In the genomic region with DNA sequence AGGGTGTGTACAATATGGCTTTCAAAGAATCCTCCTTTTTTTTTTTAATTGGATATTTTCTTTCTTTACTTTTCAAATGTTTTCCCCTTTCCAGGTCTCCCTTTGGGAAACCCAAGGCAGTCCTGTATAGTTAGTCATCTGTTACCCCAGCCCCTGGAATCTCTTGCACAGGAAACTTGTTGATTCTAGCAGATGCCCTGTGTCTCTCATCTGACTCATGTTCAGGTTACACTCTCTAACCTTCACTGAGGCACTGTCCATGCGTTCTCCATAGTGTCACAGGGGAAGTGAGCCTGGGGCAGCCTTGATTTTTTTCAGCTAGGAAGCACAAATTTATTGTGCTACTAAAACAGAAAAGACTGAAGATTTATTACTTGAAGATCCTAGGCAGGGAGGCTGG, we compare ENCODE assay signal across 22 mouse cellular contexts.
"Had no signal": no experiment of that assay in that cellular context is flagged by ENCODE, and none has a peak within 500 bp of the region (broad histone marks: within the 10 kb centered on the region; RNA-seq: fewer than 3 reads in every experiment).

No protein-coding gene starts in this region.

- DNase-seq: cerebellum, postnatal 10 days; cerebellum, postnatal 14 days; cerebellum, postnatal 25 days; cerebellum, postnatal 36 days; embryo, embryonic 11 days; forebrain, postnatal 0 days; gastrocnemius, adult 2 months; gastrocnemius, postnatal 10 days; gastrocnemius, postnatal 14 days; gastrocnemius, postnatal 25 days; gastrocnemius, postnatal 36 days; heart, adult 11 months; heart, adult 18-20 months; heart, adult 2 months had no signal

- H3K27me3 ChIP-seq: embryonic facial prominence, embryonic 12.5 days; embryonic facial prominence, embryonic 13.5 days; embryonic facial prominence, embryonic 15.5 days; forebrain, embryonic 12.5 days; forebrain, embryonic 13.5 days; forebrain, embryonic 15.5 days had no signal

- ATAC-seq: forebrain, embryonic 13.5 days; forebrain, embryonic 14.5 days; forebrain, embryonic 15.5 days; forebrain, embryonic 16.5 days; forebrain, postnatal 0 days had no signal
